Mouse (Mus musculus) heart, postnatal 0 days (tissue): Measurements from ENCODE around the gene Map4k3. TPM values are rescaled to one million over a fixed set of nuclear protein-coding genes. Genes with fewer than 3 reads are reported as not detected.
"Not testable (repeated sequence)": the region's sequence is repeated elsewhere in the genome, so short reads cannot be mapped to it uniquely, and the experiment has no call there.

Source experiments
- ATAC-seq: fragments of 200-750 bp; cut with Nextera tagmentation; 2 replicates; pipeline ENCODE4 v1.8.0; 2017; ENCODE audit warnings: low read depth, moderate number of reproducible peaks, moderate library complexity; ENCODE audit not compliant: insufficient read depth
- DNase-seq: peaks from one replicate; pipeline ENCODE4 v3.0.0-alpha.2; 2016; ENCODE audit warnings: low spot score
- H3K27ac ChIP-seq: fragments of 300-500 bp; sonication (generic); 2 replicates; pipeline ENCODE4 v1.5.1; 2014; ENCODE audit warnings: low read depth, mild to moderate bottlenecking
- H3K27me3 ChIP-seq: fragments of 300-500 bp; sonication (generic); 2 replicates; pipeline ENCODE4 v1.6.1; 2014; ENCODE audit warnings: low read length, mixed read lengths; ENCODE audit not compliant: control insufficient read depth, insufficient read depth
- H3K36me3 ChIP-seq: fragments of 300-500 bp; sonication (generic); replicated peaks from 2 replicates; pipeline ENCODE4 v1.6.1; 2014; ENCODE audit warnings: low read length, mixed read lengths; ENCODE audit not compliant: control insufficient read depth, insufficient read depth
- H3K4me1 ChIP-seq: fragments of 300-500 bp; sonication (generic); 2 replicates; pipeline ENCODE4 v1.6.1; 2014; ENCODE audit warnings: antibody characterized with exemption; ENCODE audit not compliant: control insufficient read depth, insufficient read depth
- H3K4me2 ChIP-seq: fragments of 300-500 bp; sonication (generic); 2 replicates; pipeline ENCODE4 v1.6.1; 2014; ENCODE audit warnings: low read depth, mild to moderate bottlenecking, low read length, moderate library complexity
- H3K4me3 ChIP-seq: fragments of 300-500 bp; sonication (generic); 2 replicates; pipeline ENCODE4 v1.5.1; 2014; ENCODE audit warnings: low read depth, low read length
- H3K9ac ChIP-seq: fragments of 300-500 bp; sonication (generic); replicated peaks from 2 replicates; pipeline ENCODE4 v1.6.1; 2014; ENCODE audit warnings: low read depth, low read length, mixed read lengths
- H3K9me3 ChIP-seq: fragments of 300-500 bp; sonication (generic); replicated peaks from 2 replicates; pipeline ENCODE4 v1.6.1; 2016; ENCODE audit warnings: low read length; ENCODE audit not compliant: control insufficient read depth
- CTCF ChIP-seq: IDR thresholded peaks from 2 replicates; pipeline ENCODE4 v1.5.1; 2016; ENCODE audit warnings: antibody characterized with exemption, control low read depth, low read depth
- EP300 ChIP-seq: IDR thresholded peaks from 2 replicates; pipeline ENCODE4 v1.6.1; 2016; ENCODE audit warnings: antibody characterized with exemption, low read depth
- WGBS: fragments of 180-500 bp; shearing (Covaris S2); extraction: QIAGEN DNeasy Blood & Tissue Kit; methylation state at CpG from one replicate; pipeline ENCODE4 v1.1.7; 2014; 5-methylcytosine and 5-hydroxymethylcytosine counted together
- polyA plus RNA-seq: library from polyadenylated mRNA; unstranded; fragments of >200 nt; fragmentation: Nextera tagmentation; extraction: Ambion mirVana; gene quantifications from 2 replicates; pipeline ENCODE4 v1.2.1, GENCODE M21; 2015
- total RNA-seq: library from RNA; depleted of rRNA; stranded (reverse); fragments of >200 nt; gene quantifications from 2 replicates; pipeline ENCODE4 v1.2.3, GENCODE M21; 2014; ENCODE audit warnings: low replicate concordance; rRNA removed

The Map4k3 gene
- total and polyA plus RNA-seq, 2 experiments from 2014 or later = 16.7 to 38.0 TPM

- H3K4me1 ChIP-seq = no peaks in the 10 kb centered on the region
- H3K9ac ChIP-seq = no peak overlapping the region
- H3K27ac ChIP-seq = no peak overlapping the region
- no peak overlapping the region for H3K4me2 ChIP-seq
- H3K27me3 ChIP-seq = no peaks in the 10 kb centered on the region
- H3K9me3 ChIP-seq = no peaks in the 10 kb centered on the region
- H3K4me3 ChIP-seq = no peak overlapping the region
- ATAC-seq (no peak), DNase-seq (no peak)
- TF ChIP-seq EP300 = no peak
- no peak for TF ChIP-seq CTCF
- WGBS = 85% methylated on average over 20 of the region's 20 CpGs
- H3K36me3 ChIP-seq = no peaks in the 10 kb centered on the region
Observed at GRCm38 (mm10) chr17:80543646-80544045, 184.6 kb downstream of the Map4k3 start.

GRCm38 (mm10) chr17:80537136-80537535 is 191.1 kb downstream of the Map4k3 start:
- H3K4me3 ChIP-seq = no peak overlapping the region
- TF ChIP-seq EP300 (no peak), CTCF (no peak)
- DNase-seq (no peak), ATAC-seq (no peak)
- no peaks in the 10 kb centered on the region for H3K36me3 ChIP-seq
- no peaks in the 10 kb centered on the region for H3K27me3 ChIP-seq
- 57% methylated on average over 6 of the region's 6 CpGs for WGBS
- peaks cover 8% of the 10 kb centered on the region; the same call in 1 of the 2 replicates for H3K9me3 ChIP-seq
- no peak overlapping the region for H3K4me2 ChIP-seq
- no peaks in the 10 kb centered on the region for H3K4me1 ChIP-seq
- H3K9ac ChIP-seq = no peak overlapping the region
- no peak overlapping the region for H3K27ac ChIP-seq

DNA sequence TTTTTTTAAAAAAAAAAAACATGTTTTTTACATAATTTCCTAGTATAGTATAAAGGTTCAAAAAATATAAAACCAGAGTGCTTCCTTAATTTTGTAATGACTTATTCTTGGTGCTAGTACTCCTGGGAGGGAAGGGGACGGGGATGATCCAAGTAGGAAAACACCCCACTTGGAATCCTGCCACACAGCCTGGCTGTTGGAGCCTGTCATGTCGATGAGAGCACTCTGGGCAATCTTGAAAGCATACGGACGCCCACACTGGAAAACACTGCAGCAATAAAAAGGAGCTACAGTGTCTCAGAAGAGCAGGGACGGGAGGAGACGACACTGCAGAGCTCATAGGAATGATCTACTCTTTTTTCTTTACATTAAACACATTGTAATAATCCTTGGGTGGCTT is 192.7 kb downstream of the Map4k3 start:
- TF ChIP-seq EP300 = no peak
- TF ChIP-seq CTCF = no peak
- Histone ChIP-seq H3K27me3 (no peaks in the 10 kb centered on the region), H3K27ac (no peak overlapping the region), H3K4me1 (no peaks in the 10 kb centered on the region), H3K4me2 (no peak overlapping the region), H3K9ac (no peak overlapping the region), H3K9me3 (peaks cover 8% of the 10 kb centered on the region; the same call in 1 of the 2 replicates), H3K36me3 (no peaks in the 10 kb centered on the region), H3K4me3 (no peak overlapping the region)
- no peak for DNase-seq
- WGBS = 35% methylated on average over 6 of the region's 6 CpGs
- no peak for ATAC-seq

GRCm38 (mm10) chr17:80531351-80531750 is 196.9 kb downstream of the Map4k3 start:
- not testable (repeated sequence) for H3K27ac ChIP-seq, H3K9ac ChIP-seq, DNase-seq, H3K36me3 ChIP-seq, H3K27me3 ChIP-seq, H3K4me2 ChIP-seq, H3K4me1 ChIP-seq, H3K9me3 ChIP-seq, H3K4me3 ChIP-seq, ATAC-seq
- WGBS = 50% methylated on average over 2 of the region's 2 CpGs

Other genes with a start within 250 kb of the Map4k3 start
- gene Sos1, start 248.0 kb downstream of the Map4k3 start, total RNA-seq = 2.6 and 6.6 TPM in 2 replicates
- gene Sos1, start 248.0 kb downstream of the Map4k3 start, polyA plus RNA-seq = 1.7 and 1.8 TPM in 2 replicates
- 0.08 TPM in 1 of 2 replicates, not detected in the other for gene Cdkl4, start 150.7 kb downstream of the Map4k3 start, total RNA-seq
- 0.05 and 0.10 TPM in 2 replicates for gene Cdkl4, start 150.7 kb downstream of the Map4k3 start, polyA plus RNA-seq
- gene Tmem178, start 216.1 kb upstream of the Map4k3 start, total RNA-seq = 1.8 and 4.6 TPM in 2 replicates
- 2.9 and 3.1 TPM in 2 replicates for gene Tmem178, start 216.1 kb upstream of the Map4k3 start, polyA plus RNA-seq